Mouse (Mus musculus) kidney, embryonic 14.5 days (tissue): ENCODE measurements around the gene Ccdc167. TPM values are rescaled to one million over a fixed set of nuclear protein-coding genes. Genes with fewer than 3 reads are reported as not detected.

Source experiments
- ATAC-seq: fragments of 200-750 bp; cut with Nextera tagmentation; 2 replicates; pipeline ENCODE4 v1.8.0; 2017; ENCODE audit warnings: moderate number of reproducible peaks, mild to moderate bottlenecking, moderate TSS enrichment, moderate library complexity; ENCODE audit not compliant: low FRiP score, low TSS enrichment
- H3K27ac ChIP-seq: fragments of 300-500 bp; sonication (generic); 2 replicates; pipeline ENCODE4 v1.5.1; 2014; ENCODE audit warnings: low read depth, mild to moderate bottlenecking, low read length, moderate library complexity, mixed read lengths
- H3K27me3 ChIP-seq: fragments of 300-500 bp; sonication (generic); 2 replicates; pipeline ENCODE4 v1.6.1; 2014; ENCODE audit warnings: mild to moderate bottlenecking, low read length; ENCODE audit not compliant: control insufficient read depth, insufficient read depth
- H3K36me3 ChIP-seq: fragments of 300-500 bp; sonication (generic); 2 replicates; pipeline ENCODE4 v1.6.1; 2014; ENCODE audit warnings: low read length, mixed read lengths; ENCODE audit not compliant: control insufficient read depth, insufficient read depth
- H3K4me1 ChIP-seq: fragments of 300-500 bp; sonication (generic); 2 replicates; pipeline ENCODE4 v1.6.1; 2014; ENCODE audit warnings: low read length, mixed read lengths; ENCODE audit not compliant: control insufficient read depth, insufficient read depth
- H3K4me2 ChIP-seq: fragments of 300-500 bp; sonication (generic); replicated peaks from 2 replicates; pipeline ENCODE4 v1.6.1; 2014; ENCODE audit warnings: low read depth, mild to moderate bottlenecking, low read length
- H3K4me3 ChIP-seq: fragments of 300-500 bp; sonication (generic); 2 replicates; pipeline ENCODE4 v1.5.1; 2014; ENCODE audit warnings: mild to moderate bottlenecking, low read length
- H3K9ac ChIP-seq: fragments of 300-500 bp; sonication (generic); 2 replicates; pipeline ENCODE4 v1.6.1; 2014; ENCODE audit warnings: low read depth, mild to moderate bottlenecking, low read length, moderate library complexity
- H3K9me3 ChIP-seq: fragments of 300-500 bp; sonication (generic); 2 replicates; pipeline ENCODE4 v1.6.1; 2016; ENCODE audit warnings: low read length; ENCODE audit not compliant: control insufficient read depth
- WGBS: fragments of 180-500 bp; shearing (Covaris S2); extraction: QIAGEN DNeasy Blood & Tissue Kit; methylation state at CpG from one replicate; pipeline ENCODE4 v1.1.7; 2014; 5-methylcytosine and 5-hydroxymethylcytosine counted together
- polyA plus RNA-seq: library from polyadenylated mRNA; unstranded; fragments of >200 nt; fragmentation: Nextera tagmentation; extraction: Ambion mirVana; gene quantifications from 2 replicates; pipeline ENCODE4 v1.2.1, GENCODE M21; 2014

The Ccdc167 gene
- polyA plus RNA-seq, 1 experiment from 2014 or later: 14.8 TPM

DNA sequence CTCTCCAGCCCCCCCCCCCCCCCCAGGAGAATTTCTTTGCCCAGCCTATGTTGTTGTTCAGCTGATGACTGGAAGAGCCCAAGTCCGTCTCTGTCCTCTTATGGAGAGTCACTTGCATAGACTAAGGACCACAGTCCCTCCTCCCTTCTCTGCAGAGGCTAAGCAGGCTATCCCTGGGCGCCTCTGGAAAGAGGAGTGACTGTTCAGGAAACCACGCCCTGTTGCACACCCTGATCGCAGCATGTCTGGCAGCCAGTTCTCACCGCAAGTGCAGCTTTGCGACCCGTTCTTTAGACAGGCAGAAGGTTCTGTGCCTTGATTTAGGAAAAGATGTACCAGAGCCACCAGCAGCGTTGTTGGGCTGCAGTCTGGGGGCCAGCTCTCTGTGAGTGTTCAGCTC is 78.9 kb downstream of the Ccdc167 start:
- ATAC-seq: no peak
- H3K9me3 ChIP-seq: no peaks in the 10 kb centered on the region
- H3K36me3 ChIP-seq: peaks cover 82% of the 10 kb centered on the region
- H3K4me1 ChIP-seq: no peaks in the 10 kb centered on the region
- H3K9ac ChIP-seq: no peak overlapping the region
- WGBS: 75% methylated on average over 8 of the region's 8 CpGs
- H3K4me2 ChIP-seq: no peak overlapping the region
- H3K27me3 ChIP-seq: no peaks in the 10 kb centered on the region
- H3K27ac ChIP-seq: no peak overlapping the region
- H3K4me3 ChIP-seq: no peak overlapping the region

GRCm38 (mm10) chr17:29637377-29637776 is 79.5 kb downstream of the Ccdc167 start:
- no peak for ATAC-seq
- Histone ChIP-seq H3K27ac (no peak overlapping the region), H3K4me1 (no peaks in the 10 kb centered on the region), H3K9ac (no peak overlapping the region), H3K36me3 (peaks cover 86% of the 10 kb centered on the region), H3K9me3 (no peaks in the 10 kb centered on the region), H3K27me3 (no peaks in the 10 kb centered on the region), H3K4me2 (no peak overlapping the region), H3K4me3 (no peak overlapping the region)
- 92% methylated on average over 4 of the region's 4 CpGs for WGBS

Other genes with a start within 250 kb of the Ccdc167 start
- gene Pim1, start 226.3 kb downstream of the Ccdc167 start, polyA plus RNA-seq: 12.6 and 15.6 TPM in 2 replicates
- gene Gm17657, start 167.4 kb downstream of the Ccdc167 start, polyA plus RNA-seq: not detected in 2 replicates
- 11.5 and 18.5 TPM in 2 replicates for gene Tbc1d22b, start 167.3 kb downstream of the Ccdc167 start, polyA plus RNA-seq
- gene Tmem217, start 164.7 kb downstream of the Ccdc167 start, polyA plus RNA-seq: 0.42 and 0.76 TPM in 2 replicates
- gene Rnf8, start 102.3 kb downstream of the Ccdc167 start, polyA plus RNA-seq: 74.6 and 87.2 TPM in 2 replicates
- gene Gm28043, start 102.2 kb downstream of the Ccdc167 start, polyA plus RNA-seq: 2.2 and 2.3 TPM in 2 replicates
- gene Cmtr1, start 56.4 kb downstream of the Ccdc167 start, polyA plus RNA-seq: 102 and 111 TPM in 2 replicates